ENCODE assay signal across 10 mouse cellular contexts in genomic region chr7:118841030-118841745, GRCm38 (mm10). TPM values are rescaled to one million over a fixed set of nuclear protein-coding genes. Genes with fewer than 3 reads are reported as not detected.
DNase-seq lines count a peak whose midpoint lies in the region; ATAC-seq and TF ChIP-seq lines count a peak whose summit lies in the region.
"Had no signal": no experiment of that assay in that cellular context is flagged by ENCODE, and none has a peak within 500 bp of the region (broad histone marks: within the 10 kb centered on the region; RNA-seq: fewer than 3 reads in every experiment).

No protein-coding gene starts in this region.

- H3K4me2 ChIP-seq in hindbrain, embryonic 15.5 days, result no peak overlapping the region
- H3K4me2 ChIP-seq in forebrain, postnatal 0 days (ENCODE audit: low read depth), result no peak overlapping the region
- H3K4me2 ChIP-seq: limb, embryonic 15.5 days had no signal

- no peak for ATAC-seq in hindbrain, embryonic 15.5 days (ENCODE audit: low FRiP score, low read depth)
- ATAC-seq in forebrain, postnatal 0 days, result 0 out of 2 replicates have a peak, but pooled peaks have one; percentile 21

- no peak overlapping the region for H3K9ac ChIP-seq in hindbrain, embryonic 15.5 days
- no peak overlapping the region for H3K9ac ChIP-seq in forebrain, postnatal 0 days
- H3K9ac ChIP-seq: limb, embryonic 15.5 days had no signal

- peak; percentile 49 for DNase-seq in cerebellum, adult 11-12 months
- DNase-seq in cerebellum, adult 11 months, result no peak
- no peak for DNase-seq in hindbrain, embryonic 10.5 days (ENCODE audit: low spot score)
- DNase-seq in Muller cell, postnatal 12 days (ENCODE audit: inconsistent ontology term), result peak; percentile 54
- peak; percentile 44 for DNase-seq in forebrain, postnatal 0 days
- no peak for DNase-seq in testis, postnatal 14 days (ENCODE audit: low spot score)
- DNase-seq in kidney, adult 8-10 months, result no peak

- 0 out of 2 replicates have a peak, but pooled peaks cover 5% of the 10 kb centered on the region for H3K4me1 ChIP-seq in hindbrain, embryonic 15.5 days (replicated peaks)
- no peaks in the 10 kb centered on the region for H3K4me1 ChIP-seq in hindbrain, embryonic 10.5 days (replicated peaks)
- H3K4me1 ChIP-seq in forebrain, postnatal 0 days (ENCODE audit: insufficient read depth), result no peaks in the 10 kb centered on the region

- WGBS in hindbrain, embryonic 15.5 days, result 66% methylated on average over 8 of the region's 8 CpGs
- 89% methylated on average over 8 of the region's 8 CpGs for WGBS in hindbrain, embryonic 10.5 days
- WGBS in forebrain, postnatal 0 days, result 40% methylated on average over 8 of the region's 8 CpGs

- no peak overlapping the region for H3K4me3 ChIP-seq in hindbrain, embryonic 15.5 days
- no peak overlapping the region for H3K4me3 ChIP-seq in hindbrain, embryonic 10.5 days
- no peak overlapping the region for H3K4me3 ChIP-seq in forebrain, postnatal 0 days (ENCODE audit: low read depth, low read length)
- H3K4me3 ChIP-seq: limb, embryonic 15.5 days had no signal

- H3K9me3 ChIP-seq in hindbrain, embryonic 15.5 days, result no peaks in the 10 kb centered on the region
- peaks cover 4% of the 10 kb centered on the region; the same call in 1 of the 2 replicates for H3K9me3 ChIP-seq in hindbrain, embryonic 10.5 days
- no peaks in the 10 kb centered on the region for H3K9me3 ChIP-seq in forebrain, postnatal 0 days (ENCODE audit: low read length)
- H3K9me3 ChIP-seq: limb, embryonic 15.5 days had no signal

- peaks cover 74% of the 10 kb centered on the region for H3K36me3 ChIP-seq in hindbrain, embryonic 15.5 days
- peaks cover 100% of the 10 kb centered on the region for H3K36me3 ChIP-seq in hindbrain, embryonic 10.5 days
- H3K36me3 ChIP-seq in forebrain, postnatal 0 days (ENCODE audit: insufficient read depth), result peaks cover 95% of the 10 kb centered on the region

- H3K27me3 ChIP-seq in hindbrain, embryonic 15.5 days, result no peaks in the 10 kb centered on the region
- no peaks in the 10 kb centered on the region for H3K27me3 ChIP-seq in hindbrain, embryonic 10.5 days (ENCODE audit: insufficient read depth, poor library complexity, severe bottlenecking)
- no peaks in the 10 kb centered on the region for H3K27me3 ChIP-seq in forebrain, postnatal 0 days (ENCODE audit: insufficient read depth, low read length)
- H3K27me3 ChIP-seq: limb, embryonic 15.5 days had no signal

- no peak for TF ChIP-seq CTCF in forebrain, postnatal 0 days (IDR thresholded peaks at IDR 0.05; ENCODE audit: low read depth)

- H3K27ac ChIP-seq in hindbrain, embryonic 15.5 days (replicated peaks), result peak overlapping the region; percentile 57
- no peak overlapping the region for H3K27ac ChIP-seq in hindbrain, embryonic 10.5 days
- H3K27ac ChIP-seq in forebrain, postnatal 0 days (ENCODE audit: low read depth, low read length), result no peak overlapping the region
- H3K27ac ChIP-seq: kidney, postnatal 0 days; limb, embryonic 15.5 days had no signal

RNA-seq across cellular contexts. Expression of gene Iqck, which starts 14.4 kb away (rescaled TPM):
- polyA plus RNA-seq in hindbrain, embryonic 15.5 days (2015; fragmentation: Nextera tagmentation; extraction: Ambion mirVana), result 3.7 and 4.7 TPM in 2 replicates
- 6.7 and 9.6 TPM in 2 replicates for polyA plus RNA-seq in hindbrain, embryonic 10.5 days (2016; fragmentation: Nextera tagmentation; extraction: Ambion mirVana)
- total RNA-seq in forebrain, postnatal 0 days (2014; rRNA removed), result 7.1 and 7.2 TPM in 2 replicates
- polyA plus RNA-seq in forebrain, postnatal 0 days (2015; fragmentation: Nextera tagmentation; extraction: Ambion mirVana), result 4.6 and 6.2 TPM in 2 replicates

RNA-seq across cellular contexts. Expression of gene Knop1, which starts 14.9 kb away (rescaled TPM):
- 70.1 TPM in 2 replicates for polyA plus RNA-seq in hindbrain, embryonic 15.5 days (2015; fragmentation: Nextera tagmentation; extraction: Ambion mirVana)
- polyA plus RNA-seq in hindbrain, embryonic 10.5 days (2016; fragmentation: Nextera tagmentation; extraction: Ambion mirVana), result 105 and 137 TPM in 2 replicates
- total RNA-seq in forebrain, postnatal 0 days (2014; rRNA removed), result 30.2 and 41.5 TPM in 2 replicates
- 65.6 and 75.0 TPM in 2 replicates for polyA plus RNA-seq in forebrain, postnatal 0 days (2015; fragmentation: Nextera tagmentation; extraction: Ambion mirVana)

Comparison
In these comparisons a context has a peak if more than half of its experiments do, and no peak if none do; other contexts are left out.
1. DNase-seq: peak in cerebellum, adult 11-12 months (single experiment), Muller cell, postnatal 12 days (single experiment) and forebrain, postnatal 0 days (single experiment); none in cerebellum, adult 11 months (single experiment), hindbrain, embryonic 10.5 days (single experiment), testis, postnatal 14 days (single experiment) and kidney, adult 8-10 months (0 of 2).